Mouse (Mus musculus): ENCODE results near the gene Cacna1s.

Cacna1s gene

DNA sequence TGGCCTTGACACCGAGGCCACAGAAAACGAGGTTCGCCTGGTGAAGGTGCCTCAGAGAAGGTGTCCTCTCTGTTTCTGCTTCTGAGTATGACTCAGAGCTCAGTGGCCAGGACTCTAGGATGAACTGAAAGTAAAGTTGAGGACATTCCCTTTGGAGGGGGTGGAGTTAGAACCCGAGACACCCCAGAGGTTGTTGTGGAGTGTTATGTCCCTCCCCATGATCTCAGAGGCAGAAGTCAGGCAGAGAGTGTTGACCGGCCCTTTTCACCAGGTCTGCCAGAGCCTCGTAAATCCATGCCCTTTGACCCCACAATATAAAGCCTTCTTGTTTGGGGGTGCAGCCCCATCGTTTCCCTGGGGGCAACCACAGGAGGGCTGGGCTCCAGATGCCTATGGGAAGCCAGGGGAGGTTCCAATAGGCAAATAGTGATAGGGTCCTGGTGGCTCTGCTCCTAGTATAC, 84.6 kb downstream of the Cacna1s start:
- no peak for DNase-seq (ENCODE audit: low spot score in 2 of 2)

DNA sequence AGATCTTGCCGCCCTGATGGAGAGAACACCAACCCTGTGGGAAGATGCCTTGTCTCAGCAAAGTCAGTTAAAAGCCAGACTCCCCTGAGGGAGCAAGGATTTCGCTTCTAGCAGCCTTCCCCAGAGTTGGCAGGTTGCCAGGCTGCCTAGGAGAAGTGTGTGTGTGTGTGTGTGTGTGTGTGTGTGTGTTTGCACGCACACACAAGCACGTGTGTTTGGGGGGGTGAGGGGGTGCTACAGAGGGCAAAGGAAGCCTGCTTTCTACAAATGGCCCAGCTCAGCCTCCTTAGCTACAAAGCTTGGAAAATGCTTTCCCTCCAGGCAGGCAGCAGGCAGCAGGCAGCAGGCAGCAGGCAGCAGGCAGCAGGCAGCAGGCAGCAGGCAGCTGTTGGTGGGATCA, 85.0 kb downstream of the Cacna1s start:
- no peak for DNase-seq (ENCODE audit: low spot score in 2 of 2)

DNA sequence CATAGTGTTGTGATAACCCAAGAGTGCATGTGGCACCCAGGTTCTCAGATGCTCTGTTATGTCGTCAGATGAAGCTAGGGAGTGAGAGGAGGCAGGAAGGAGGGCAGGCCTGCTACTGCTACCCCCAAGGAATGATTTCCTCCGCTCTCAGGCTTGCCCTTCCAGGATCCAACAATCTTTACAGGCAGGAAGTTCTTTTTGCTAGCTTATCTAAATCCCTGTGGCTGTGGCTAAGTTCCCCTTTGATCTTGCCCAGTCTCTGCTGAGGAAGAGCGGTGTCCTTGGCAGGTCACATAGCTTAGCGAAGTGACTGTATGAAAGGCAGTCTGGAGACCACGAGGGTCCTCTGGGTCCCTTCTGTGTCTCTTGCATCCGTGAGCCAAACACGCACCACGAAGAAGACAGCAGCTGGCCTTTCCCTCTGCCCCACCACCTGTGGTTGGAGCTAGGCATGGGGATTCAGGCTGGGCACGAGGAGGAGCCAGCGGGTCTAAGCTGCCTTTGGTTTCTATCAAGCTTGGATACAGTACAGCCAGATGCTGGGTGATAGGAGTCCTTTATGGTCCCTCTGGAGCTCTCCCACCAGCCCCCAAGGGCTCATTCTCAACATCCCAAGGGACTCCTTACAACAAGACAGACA, 85.8 kb downstream of the Cacna1s start:
- DNase-seq (ENCODE audit: low spot score in 2 of 2): no peak

DNA sequence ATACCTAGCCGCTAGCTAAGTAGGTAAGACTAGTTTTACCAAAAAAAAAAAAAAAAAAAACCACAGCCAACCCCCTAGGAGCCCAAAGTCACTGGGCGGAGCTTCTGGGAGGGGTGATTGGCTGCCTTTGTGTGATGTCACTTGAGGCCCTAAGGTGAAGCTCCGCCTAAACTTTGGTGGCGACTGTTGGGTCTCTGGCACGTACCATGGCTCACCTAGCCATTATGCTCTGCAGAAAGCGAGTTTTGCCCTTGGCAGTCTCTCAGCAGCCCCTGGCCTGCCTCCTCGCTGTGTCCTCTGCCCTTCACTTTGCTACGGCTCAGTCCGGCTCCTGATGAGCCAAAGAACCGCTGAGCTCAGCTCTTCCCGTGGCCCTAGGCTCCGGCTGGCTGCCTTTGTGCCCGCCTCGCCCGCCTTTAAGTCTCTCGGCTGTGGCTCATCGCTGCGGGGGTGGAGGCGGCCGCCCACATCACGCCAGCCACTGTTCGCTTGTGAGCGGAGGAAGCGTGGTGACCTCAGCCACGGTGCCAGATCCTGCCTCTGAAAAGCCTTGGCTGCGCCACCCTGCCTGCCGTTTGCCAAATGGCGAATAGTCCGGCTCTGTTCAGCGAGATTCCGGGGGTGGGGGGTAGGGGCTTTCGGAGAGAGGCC, 87.6 kb downstream of the Cacna1s start:
- DNase-seq (ENCODE audit: low spot score in 2 of 2): peak; percentile 72 to 79

DNA sequence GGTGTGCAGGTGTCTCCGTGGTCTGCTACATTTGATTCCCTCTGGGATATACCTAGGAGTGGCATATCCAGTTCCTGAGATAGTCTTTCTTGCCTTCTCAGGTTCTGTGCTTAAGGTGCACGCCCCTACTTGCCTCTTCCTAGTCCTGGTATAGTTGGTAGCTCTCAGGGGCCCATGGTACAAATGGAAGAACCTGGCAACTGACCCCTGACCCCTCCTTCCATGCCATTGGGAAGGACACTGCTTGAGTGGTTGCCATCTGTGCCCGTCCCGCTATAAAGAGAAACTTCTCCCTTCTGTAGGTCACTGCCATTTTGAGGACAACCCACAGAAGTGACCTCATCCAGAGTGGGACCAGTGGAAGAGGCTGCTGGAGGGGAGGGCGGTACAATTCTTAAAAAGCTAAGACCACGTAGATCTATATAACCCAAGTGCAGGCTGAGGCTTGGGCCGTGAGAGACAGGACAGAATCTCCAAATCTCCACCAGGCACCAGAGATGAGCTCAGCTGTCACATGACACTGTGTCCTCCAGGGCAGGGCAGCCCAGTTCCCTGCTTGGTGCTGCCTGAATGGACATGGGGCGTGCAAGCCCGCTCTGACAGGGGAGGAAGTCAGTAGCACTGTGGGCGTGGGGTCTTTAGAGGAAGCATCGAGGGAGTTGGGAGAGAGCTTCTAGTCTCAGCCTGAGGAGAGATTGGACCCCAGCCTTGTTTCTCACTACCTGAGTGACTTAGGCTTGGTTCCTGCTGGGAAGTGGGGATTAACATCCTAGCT, 88.8 kb downstream of the Cacna1s start:
- no peak for DNase-seq (ENCODE audit: low spot score in 2 of 2)

DNA sequence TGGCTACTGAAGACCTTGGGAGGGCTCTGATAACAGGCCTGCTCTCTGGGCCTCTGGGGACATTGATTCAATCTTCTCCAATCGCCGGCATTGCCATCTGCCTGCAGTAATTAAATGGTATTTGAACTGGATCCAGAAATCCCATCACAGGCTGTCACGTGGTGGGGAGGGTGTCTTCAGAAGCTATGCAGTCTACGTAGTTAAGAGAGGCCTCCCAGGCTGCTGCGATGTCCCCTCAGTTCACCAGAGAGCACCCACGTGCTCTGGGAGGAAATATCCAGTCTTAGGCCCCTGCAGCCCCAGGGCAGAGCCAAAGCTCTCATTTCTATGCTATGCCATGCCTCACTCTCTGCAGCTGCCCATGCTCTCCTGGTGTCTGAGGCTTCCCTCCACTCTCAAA, 89.8 kb downstream of the Cacna1s start:
- DNase-seq (ENCODE audit: low spot score in 2 of 2): peak in 1 of 2 experiments; percentile 61

DNA sequence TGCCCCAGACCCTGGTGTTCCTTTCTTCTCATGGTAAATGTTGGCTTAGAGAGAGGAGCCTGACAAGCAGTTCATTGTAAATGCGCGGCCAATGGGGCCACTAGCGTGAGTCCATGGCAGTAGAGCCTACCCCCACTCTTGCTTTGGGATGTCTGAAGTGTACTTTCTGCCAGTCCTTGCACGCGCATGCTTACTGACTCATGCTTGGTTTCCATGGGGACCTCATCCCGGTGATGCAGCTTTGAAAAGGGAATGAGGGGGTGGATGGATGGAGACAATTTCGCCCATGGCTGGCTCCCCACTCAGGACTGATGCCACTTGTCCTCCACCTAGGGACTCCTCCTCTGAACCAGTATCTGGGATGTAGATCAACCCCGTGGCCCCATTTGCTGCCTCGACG, 91.0 kb downstream of the Cacna1s start:
- peak; percentile 62 to 71 for DNase-seq (ENCODE audit: low spot score in 2 of 2)

DNA sequence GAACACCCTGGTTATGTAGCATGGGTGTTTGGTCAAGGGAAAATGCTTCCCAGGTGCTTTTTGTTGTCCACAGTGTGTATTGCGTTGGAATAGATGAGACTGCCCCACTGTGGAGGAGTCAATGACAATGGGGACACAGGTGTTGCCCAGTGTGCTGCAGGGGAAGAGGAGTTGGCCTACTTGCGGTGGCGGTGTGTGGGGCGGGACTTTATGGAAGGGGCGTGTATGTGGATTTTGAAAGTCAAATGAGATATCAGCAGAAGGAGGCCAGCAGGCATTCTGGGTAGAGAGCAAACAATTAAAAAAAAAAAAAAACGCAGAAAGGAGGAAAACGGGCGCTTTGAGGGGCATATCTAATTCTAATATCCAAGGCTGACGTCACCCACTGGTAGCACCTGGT, 97.2 kb downstream of the Cacna1s start:
- no peak for DNase-seq (ENCODE audit: low spot score in 2 of 2)

DNA sequence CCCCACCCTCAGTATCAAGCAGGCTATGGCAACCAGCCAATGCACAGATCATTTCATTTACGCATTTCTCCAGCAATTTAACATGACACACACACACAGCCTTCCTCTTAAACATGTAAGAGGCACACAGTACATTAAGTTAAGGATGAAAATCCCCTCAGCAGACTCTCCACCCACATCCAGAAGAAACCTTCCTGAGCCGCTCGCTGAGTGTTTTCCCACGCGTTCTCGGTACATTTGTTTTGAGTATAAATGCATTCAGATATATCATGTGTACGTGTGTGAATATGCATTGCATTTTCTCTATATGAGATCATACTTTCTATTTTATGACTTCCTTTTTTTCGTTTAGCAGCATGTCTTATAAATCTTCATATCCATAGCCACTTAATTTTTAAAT, 98.8 kb downstream of the Cacna1s start:
- no peak for DNase-seq (ENCODE audit: low spot score in 2 of 2)

DNA sequence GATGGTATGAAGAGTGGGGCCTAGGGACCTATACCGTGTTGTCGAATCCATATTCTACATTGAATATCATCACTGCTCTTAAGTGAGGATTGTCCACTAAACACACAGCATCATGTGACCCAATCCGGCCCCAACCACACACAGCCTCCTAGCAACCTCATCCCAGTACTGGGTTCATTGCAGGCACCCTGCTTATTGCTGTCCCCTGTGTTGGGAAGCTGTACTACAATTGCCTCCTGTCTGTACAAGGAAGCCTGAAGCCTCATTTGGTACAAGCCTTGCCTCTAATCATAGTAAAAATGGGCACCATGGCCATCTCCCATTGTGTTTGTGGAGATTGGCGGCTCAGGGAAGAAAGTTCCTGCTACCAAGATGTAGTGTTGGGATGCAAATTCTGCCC, 103.8 kb downstream of the Cacna1s start:
- no peak for DNase-seq (ENCODE audit: low spot score in 2 of 2)

DNA sequence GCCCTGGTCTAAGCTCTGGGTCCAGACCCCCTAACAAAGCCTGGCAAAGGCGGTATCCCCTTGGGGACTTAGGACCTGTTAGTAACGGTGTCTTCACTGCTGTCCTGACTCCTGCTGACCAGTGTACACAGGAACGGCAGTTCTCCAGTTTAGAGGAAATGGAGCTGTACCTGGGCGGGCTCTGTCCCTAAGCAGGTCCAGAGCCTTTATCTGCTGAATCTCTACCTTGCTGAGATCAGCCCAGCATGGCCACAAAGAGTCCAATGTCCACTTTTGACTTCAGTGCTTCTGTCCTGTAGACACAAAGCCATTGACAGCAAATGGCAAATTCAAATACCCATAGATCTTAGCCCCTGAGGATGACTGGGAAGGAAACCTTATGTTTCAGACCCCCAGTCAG, 104.4 kb downstream of the Cacna1s start:
- no peak for DNase-seq (ENCODE audit: low spot score in 2 of 2)

DNA sequence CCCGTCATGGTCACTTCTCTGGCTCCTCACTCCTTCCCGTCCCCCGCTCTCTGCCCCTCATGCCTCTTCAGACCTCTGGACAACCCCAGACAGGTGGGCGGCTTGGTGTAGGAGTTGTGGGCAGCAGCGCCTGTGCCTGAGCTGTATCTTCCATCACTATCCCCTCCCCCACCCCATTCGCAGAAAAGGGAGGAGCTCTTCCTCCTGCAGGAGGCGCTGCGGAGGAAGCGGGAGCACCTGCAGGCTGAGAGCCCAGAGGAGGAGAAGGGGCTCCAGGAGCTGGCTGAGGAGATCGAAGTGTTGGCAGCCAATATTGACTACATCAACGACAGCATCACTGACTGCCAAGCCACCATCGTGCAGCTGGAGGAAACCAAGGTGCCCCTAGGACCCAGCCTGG, 107.3 kb downstream of the Cacna1s start:
- no peak for DNase-seq (ENCODE audit: low spot score in 2 of 2)

DNA sequence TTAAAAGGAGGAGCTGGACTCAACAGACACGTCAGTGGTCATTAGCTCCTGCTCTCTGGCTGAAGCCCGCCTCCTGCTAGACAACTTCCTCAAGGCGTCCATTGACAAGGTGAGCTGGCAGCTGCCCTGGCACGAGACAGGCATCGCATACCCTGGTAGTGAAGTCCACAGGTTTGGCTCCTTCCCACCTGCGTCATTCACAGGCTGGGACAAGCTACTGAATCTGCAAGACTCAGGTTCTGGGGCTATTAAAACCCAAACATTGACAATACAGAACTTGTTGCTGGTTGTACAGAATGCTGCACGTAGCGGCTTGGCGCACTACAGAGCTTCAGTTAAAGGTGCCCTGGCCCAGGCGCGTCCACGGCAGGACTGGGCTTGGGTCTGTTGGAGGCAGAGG, 107.7 kb downstream of the Cacna1s start:
- no peak for DNase-seq (ENCODE audit: low spot score in 2 of 2)

DNA sequence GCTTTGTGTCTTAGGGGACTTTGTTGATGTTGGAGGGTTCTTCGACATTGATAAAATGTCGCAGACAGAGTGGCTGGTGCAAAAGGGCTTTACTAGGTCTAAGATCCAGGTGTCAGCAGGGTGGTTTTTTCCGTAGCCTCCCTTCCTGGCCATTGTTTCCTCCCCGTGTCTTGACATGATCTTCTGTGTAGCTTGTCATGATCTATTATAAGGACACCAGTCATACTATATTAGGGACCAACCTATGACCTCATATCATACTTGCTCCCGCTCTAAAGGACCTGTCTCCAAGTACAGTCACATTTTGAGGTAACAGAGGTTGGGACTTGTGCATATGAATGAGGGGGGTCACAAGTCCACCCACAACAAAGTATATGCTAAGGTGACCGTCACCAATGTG, 108.4 kb downstream of the Cacna1s start:
- no peak for DNase-seq (ENCODE audit: low spot score in 2 of 2)

DNA sequence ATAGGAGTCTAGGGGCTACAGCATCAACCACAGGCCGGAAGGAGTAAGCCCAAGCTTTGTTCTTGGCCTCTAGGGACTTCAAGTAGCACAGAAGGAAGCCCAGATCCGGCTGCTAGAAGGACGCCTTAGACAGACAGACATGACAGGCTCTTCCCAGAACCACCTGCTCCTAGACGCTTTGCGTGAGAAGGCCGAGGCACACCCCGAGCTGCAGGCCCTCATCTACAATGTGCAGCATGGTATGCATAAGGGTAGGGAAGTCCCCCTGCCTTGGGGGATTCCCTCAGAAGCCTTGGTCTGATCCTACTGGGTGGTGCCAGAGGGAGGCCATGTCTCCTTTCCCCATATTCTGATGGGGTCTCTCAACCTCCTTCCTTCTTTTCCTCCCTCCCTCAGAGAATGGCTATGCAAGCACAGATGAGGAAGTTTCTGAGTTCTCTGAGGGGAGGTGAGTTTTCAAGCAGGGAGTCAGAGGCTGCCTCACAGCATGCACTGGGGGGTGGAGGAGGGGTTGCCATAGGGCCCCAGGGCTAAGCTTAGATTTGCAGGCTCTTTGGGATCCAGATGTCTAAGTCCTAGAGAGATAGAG, 108.9 kb downstream of the Cacna1s start:
- DNase-seq (ENCODE audit: low spot score in 2 of 2): no peak

DNA sequence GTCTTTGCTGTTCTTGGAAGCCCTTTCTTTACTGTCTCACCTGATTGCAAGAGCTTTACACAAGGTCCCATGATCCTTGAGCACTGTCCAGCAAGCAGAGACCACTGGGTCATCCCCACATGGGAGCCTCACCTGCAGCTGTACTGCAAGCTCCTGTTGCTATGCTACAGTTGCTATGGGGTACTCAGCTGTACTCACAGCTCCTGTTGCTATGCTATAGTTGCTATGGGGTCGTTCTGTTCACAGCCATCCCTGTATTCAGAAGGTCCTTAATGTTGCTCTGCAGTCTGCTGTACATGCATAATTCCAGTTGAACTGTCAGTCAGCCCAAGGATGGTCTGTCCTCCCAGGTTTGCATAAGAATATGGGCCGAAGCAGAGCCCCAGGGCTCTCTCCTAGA, 112.9 kb downstream of the Cacna1s start:
- no peak for DNase-seq (ENCODE audit: low spot score in 2 of 2)

DNA sequence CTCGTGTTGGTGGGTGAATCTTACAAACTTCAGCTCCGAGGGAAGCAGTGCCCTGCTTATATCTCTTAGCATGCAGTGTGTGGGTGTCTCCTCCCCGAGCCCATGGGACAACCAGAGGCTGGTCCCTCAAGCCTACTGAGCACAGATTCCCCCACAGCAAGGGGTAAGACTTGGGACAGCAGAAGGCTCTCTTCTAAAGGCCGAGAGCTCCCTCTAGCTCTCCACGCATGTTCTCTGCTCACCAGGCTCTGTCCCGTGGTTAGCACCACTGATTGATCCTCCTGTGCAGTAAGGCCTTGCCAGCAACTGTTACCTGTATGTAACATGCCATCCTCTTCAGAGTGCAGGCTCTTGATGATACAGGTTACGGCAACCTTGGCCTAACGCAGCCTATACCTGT, 115.1 kb downstream of the Cacna1s start:
- DNase-seq (ENCODE audit: low spot score in 2 of 2): no peak
